Mouse (Mus musculus): ENCODE measurements around the gene Khdc4.
A peak's percentile ranks its signal among the peaks of the same experiment; 100 is the strongest.

Khdc4 gene

GRCm38 (mm10) chr3:88719098-88719497 is 33.5 kb downstream of the Khdc4 start:
- Histone ChIP-seq H3K36me3 (ENCODE audit: insufficient read depth, low read length) (peaks cover 17% of the 10 kb centered on the region), H3K9me3 (ENCODE audit: low read length) (no peaks in the 10 kb centered on the region), H3K4me3 (replicated peaks; ENCODE audit: low read length) (0 out of 2 replicates have a peak overlapping the region, but pooled peaks have one; percentile 8), H3K27me3 (ENCODE audit: insufficient read depth, low read length) (no peaks in the 10 kb centered on the region), H3K4me1 (replicated peaks; ENCODE audit: low read depth, low read length) (peaks cover 29% of the 10 kb centered on the region)
- TF ChIP-seq POU5F1 (IDR thresholded peaks at IDR 0.05; ENCODE audit: borderline replicate concordance, low read length) (no peak), NANOG (IDR thresholded peaks at IDR 0.05; ENCODE audit: borderline replicate concordance, low read length) (no peak), CTCF (conservative IDR thresholded peaks at IDR 0.05; ENCODE audit: low read length) (no peak)

GRCm38 (mm10) chr3:88736556-88736955 is 51.0 kb downstream of the Khdc4 start:
- Histone ChIP-seq H3K36me3 (ENCODE audit: insufficient read depth, low read length) (peaks cover 3% of the 10 kb centered on the region; the same call in 1 of the 2 replicates), H3K9me3 (ENCODE audit: low read length) (peaks cover 31% of the 10 kb centered on the region), H3K27me3 (ENCODE audit: insufficient read depth, low read length) (no peaks in the 10 kb centered on the region), H3K4me1 (replicated peaks; ENCODE audit: low read depth, low read length) (peaks cover 6% of the 10 kb centered on the region), H3K4me3 (replicated peaks; ENCODE audit: low read length) (no peak overlapping the region)
- TF ChIP-seq NANOG (IDR thresholded peaks at IDR 0.05; ENCODE audit: borderline replicate concordance, low read length), result no peak
- TF ChIP-seq CTCF (conservative IDR thresholded peaks at IDR 0.05; ENCODE audit: low read length), result no peak
- TF ChIP-seq POU5F1 (IDR thresholded peaks at IDR 0.05; ENCODE audit: borderline replicate concordance, low read length), result no peak

GRCm38 (mm10) chr3:88738641-88739040 is 53.0 kb downstream of the Khdc4 start:
- Histone ChIP-seq H3K9me3 (ENCODE audit: low read length) (peaks cover 31% of the 10 kb centered on the region), H3K27me3 (ENCODE audit: insufficient read depth, low read length) (no peaks in the 10 kb centered on the region)

GRCm38 (mm10) chr3:88740147-88740546 is 54.5 kb downstream of the Khdc4 start:
- H3K4me3 ChIP-seq (replicated peaks; ENCODE audit: low read length), result no peak overlapping the region
- H3K27me3 ChIP-seq (ENCODE audit: insufficient read depth, low read length), result no peaks in the 10 kb centered on the region
- 0 out of 2 replicates have a peak, but pooled peaks have one; percentile 9 for TF ChIP-seq CTCF (conservative IDR thresholded peaks at IDR 0.05; ENCODE audit: low read length)
- no peak for TF ChIP-seq POU5F1 (IDR thresholded peaks at IDR 0.05; ENCODE audit: borderline replicate concordance, low read length)
- no peak for TF ChIP-seq NANOG (IDR thresholded peaks at IDR 0.05; ENCODE audit: borderline replicate concordance, low read length)
- H3K36me3 ChIP-seq (ENCODE audit: insufficient read depth, low read length), result no peaks in the 10 kb centered on the region
- peaks cover 6% of the 10 kb centered on the region for H3K4me1 ChIP-seq (replicated peaks; ENCODE audit: low read depth, low read length)
- peaks cover 34% of the 10 kb centered on the region for H3K9me3 ChIP-seq (ENCODE audit: low read length)

More at GRCm38 (mm10) chr3:88738641-88739040, 53.0 kb downstream of the Khdc4 start:
- Histone ChIP-seq H3K4me1 (replicated peaks; ENCODE audit: low read depth, low read length) (peaks cover 6% of the 10 kb centered on the region), H3K4me3 (replicated peaks; ENCODE audit: low read length) (no peak overlapping the region), H3K36me3 (ENCODE audit: insufficient read depth, low read length) (no peaks in the 10 kb centered on the region)
- TF ChIP-seq NANOG (IDR thresholded peaks at IDR 0.05; ENCODE audit: borderline replicate concordance, low read length) (no peak), CTCF (conservative IDR thresholded peaks at IDR 0.05; ENCODE audit: low read length) (peak; percentile 91)

- H3K36me3 ChIP-seq (ENCODE audit: insufficient read depth, low read length), result peaks cover 5% of the 10 kb centered on the region; the same call in 1 of the 2 replicates
- peaks cover 40% of the 10 kb centered on the region for H3K9me3 ChIP-seq (ENCODE audit: low read length)
- H3K27me3 ChIP-seq (ENCODE audit: insufficient read depth, low read length), result no peaks in the 10 kb centered on the region
- no peak for TF ChIP-seq NANOG (IDR thresholded peaks at IDR 0.05; ENCODE audit: borderline replicate concordance, low read length)
- TF ChIP-seq CTCF (conservative IDR thresholded peaks at IDR 0.05; ENCODE audit: low read length), result no peak
- no peak for TF ChIP-seq POU5F1 (IDR thresholded peaks at IDR 0.05; ENCODE audit: borderline replicate concordance, low read length)
- H3K4me1 ChIP-seq (replicated peaks; ENCODE audit: low read depth, low read length), result peaks cover 13% of the 10 kb centered on the region
- H3K4me3 ChIP-seq (replicated peaks; ENCODE audit: low read length), result no peak overlapping the region
Measured at GRCm38 (mm10) chr3:88745534-88745933, 59.9 kb downstream of the Khdc4 start.

GRCm38 (mm10) chr3:88746139-88746870 is 60.7 kb downstream of the Khdc4 start:
- Histone ChIP-seq H3K9me3 (ENCODE audit: low read length) (peaks cover 40% of the 10 kb centered on the region), H3K36me3 (ENCODE audit: insufficient read depth, low read length) (peaks cover 5% of the 10 kb centered on the region; the same call in 1 of the 2 replicates), H3K4me3 (replicated peaks; ENCODE audit: low read length) (no peak overlapping the region), H3K27me3 (ENCODE audit: insufficient read depth, low read length) (no peaks in the 10 kb centered on the region), H3K4me1 (replicated peaks; ENCODE audit: low read depth, low read length) (peaks cover 13% of the 10 kb centered on the region)
- TF ChIP-seq POU5F1 (IDR thresholded peaks at IDR 0.05; ENCODE audit: borderline replicate concordance, low read length) (no peak), NANOG (IDR thresholded peaks at IDR 0.05; ENCODE audit: borderline replicate concordance, low read length) (no peak), CTCF (conservative IDR thresholded peaks at IDR 0.05; ENCODE audit: low read length) (no peak)

- peaks cover 34% of the 10 kb centered on the region for H3K9me3 ChIP-seq (ENCODE audit: low read length)
- TF ChIP-seq CTCF (conservative IDR thresholded peaks at IDR 0.05; ENCODE audit: low read length), result no peak
- no peak for TF ChIP-seq POU5F1 (IDR thresholded peaks at IDR 0.05; ENCODE audit: borderline replicate concordance, low read length)
- no peak for TF ChIP-seq NANOG (IDR thresholded peaks at IDR 0.05; ENCODE audit: borderline replicate concordance, low read length)
Measured at GRCm38 (mm10) chr3:88746871-88747231, 61.2 kb downstream of the Khdc4 start.

GRCm38 (mm10) chr3:88754283-88754682 is 68.7 kb downstream of the Khdc4 start:
- Histone ChIP-seq H3K36me3 (ENCODE audit: insufficient read depth, low read length) (peaks cover 5% of the 10 kb centered on the region; the same call in 1 of the 2 replicates), H3K27me3 (ENCODE audit: insufficient read depth, low read length) (no peaks in the 10 kb centered on the region), H3K4me3 (replicated peaks; ENCODE audit: low read length) (no peak overlapping the region), H3K9me3 (ENCODE audit: low read length) (no peaks in the 10 kb centered on the region), H3K4me1 (replicated peaks; ENCODE audit: low read depth, low read length) (peaks cover 48% of the 10 kb centered on the region)
- TF ChIP-seq CTCF (conservative IDR thresholded peaks at IDR 0.05; ENCODE audit: low read length), result peak; percentile 31
- TF ChIP-seq POU5F1 (IDR thresholded peaks at IDR 0.05; ENCODE audit: borderline replicate concordance, low read length), result no peak
- TF ChIP-seq NANOG (IDR thresholded peaks at IDR 0.05; ENCODE audit: borderline replicate concordance, low read length), result no peak

More at GRCm38 (mm10) chr3:88746871-88747231, 61.2 kb downstream of the Khdc4 start:
- no peak overlapping the region for H3K4me3 ChIP-seq (replicated peaks; ENCODE audit: low read length)
- no peaks in the 10 kb centered on the region for H3K27me3 ChIP-seq (ENCODE audit: insufficient read depth, low read length)
- H3K4me1 ChIP-seq (replicated peaks; ENCODE audit: low read depth, low read length), result peaks cover 13% of the 10 kb centered on the region
- H3K36me3 ChIP-seq (ENCODE audit: insufficient read depth, low read length), result peaks cover 5% of the 10 kb centered on the region; the same call in 1 of the 2 replicates
